Mouse (Mus musculus) brown adipose tissue, adult 24 weeks (tissue): Measurements from ENCODE around the gene Zbtb1. TPM values are rescaled to one million over a fixed set of nuclear protein-coding genes. Genes with fewer than 3 reads are reported as not detected.
"Not testable (repeated sequence)": the region's sequence is repeated elsewhere in the genome, so short reads cannot be mapped to it uniquely, and the experiment has no call there.

ENCODE experiments used
- H3K27ac ChIP-seq: fragments of 200-500 bp; replicated peaks from 2 replicates; pipeline ENCODE4 v1.5.1; 2012; ENCODE audit warnings: low read depth, mild to moderate bottlenecking, low read length
- H3K4me1 ChIP-seq: fragments of 200-500 bp; 2 replicates; pipeline ENCODE4 v1.6.1; 2012; ENCODE audit warnings: low read length, mixed read lengths; ENCODE audit not compliant: control insufficient read depth, insufficient read depth, insufficient read length
- H3K4me3 ChIP-seq: fragments of 200-500 bp; 2 replicates; pipeline ENCODE4 v1.5.1; 2012; ENCODE audit warnings: low read depth, mild to moderate bottlenecking, low read length, moderate library complexity; ENCODE audit not compliant: insufficient read depth
- polyA plus RNA-seq: library from polyadenylated mRNA; stranded (reverse); fragments of >200 nt; gene quantifications from 2 replicates; pipeline ENCODE4 v1.2.4, GENCODE M21; 2012; ENCODE audit not compliant: missing spikeins, insufficient read depth, insufficient read length

The Zbtb1 gene
- polyA plus RNA-seq, 1 experiment: 2.7 TPM

DNA sequence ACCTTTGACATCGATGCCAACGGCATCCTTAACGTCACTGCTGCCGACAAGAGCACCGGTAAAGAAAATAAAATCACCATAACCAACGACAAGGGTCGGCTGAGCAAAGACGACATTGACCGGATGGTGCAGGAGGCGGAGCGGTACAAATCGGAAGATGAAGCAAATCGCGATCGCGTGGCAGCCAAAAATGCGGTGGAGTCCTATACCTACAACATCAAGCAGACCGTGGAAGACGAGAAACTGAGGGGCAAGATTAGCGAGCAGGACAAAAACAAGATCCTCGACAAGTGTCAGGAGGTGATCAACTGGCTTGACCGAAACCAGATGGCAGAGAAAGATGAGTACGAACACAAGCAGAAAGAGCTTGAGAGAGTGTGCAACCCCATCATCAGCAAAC is 35.9 kb downstream of the Zbtb1 start:
- Histone ChIP-seq H3K27ac (no peak overlapping the region), H3K4me1 (peaks cover 13% of the 10 kb centered on the region; the same call in 1 of the 2 replicates), H3K4me3 (peak overlapping the region; percentile 86)

DNA sequence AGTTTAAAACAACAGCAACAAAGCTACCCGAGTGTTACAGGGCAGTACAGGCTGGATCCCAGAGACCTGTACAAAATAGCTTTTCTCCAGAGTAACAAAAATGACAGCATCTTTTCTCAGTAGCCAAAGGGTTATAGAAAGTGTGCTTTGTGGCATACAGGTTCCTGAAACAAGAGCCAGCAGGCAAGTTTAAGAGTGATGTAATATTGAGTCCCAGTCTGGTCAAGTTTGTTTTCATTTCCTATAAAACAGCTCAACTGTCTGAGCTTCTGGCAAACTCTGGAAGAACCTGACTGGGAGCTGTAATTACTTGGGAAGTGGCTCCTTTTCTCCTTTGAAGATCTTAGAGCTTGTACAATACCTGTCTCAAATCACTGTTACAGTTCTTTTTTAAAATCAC is 37.1 kb downstream of the Zbtb1 start:
- Histone ChIP-seq H3K4me3 (no peak overlapping the region), H3K4me1 (peaks cover 13% of the 10 kb centered on the region; the same call in 1 of the 2 replicates), H3K27ac (no peak overlapping the region)

DNA sequence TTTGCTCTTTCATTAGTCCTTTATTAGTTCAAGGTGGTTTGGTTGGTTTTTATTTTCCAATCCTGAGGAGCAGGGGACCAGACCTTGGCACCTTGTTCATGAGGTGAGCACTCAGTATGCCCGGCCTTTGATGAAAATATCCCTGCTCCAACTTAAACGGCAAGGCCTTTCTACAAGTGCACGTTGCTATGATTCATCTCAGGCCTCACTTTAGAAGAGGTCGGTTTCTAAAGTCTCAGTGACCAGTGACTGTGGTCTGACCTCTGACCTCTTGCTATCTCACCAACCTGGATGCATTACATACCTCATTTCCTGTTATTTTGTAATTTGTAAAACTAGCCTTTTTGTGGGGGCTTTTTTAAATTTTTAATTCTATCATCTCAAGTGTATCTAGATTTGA is 39.1 kb downstream of the Zbtb1 start:
- Histone ChIP-seq H3K4me1 (peaks cover 13% of the 10 kb centered on the region; the same call in 1 of the 2 replicates), H3K27ac (no peak overlapping the region), H3K4me3 (no peak overlapping the region)

DNA sequence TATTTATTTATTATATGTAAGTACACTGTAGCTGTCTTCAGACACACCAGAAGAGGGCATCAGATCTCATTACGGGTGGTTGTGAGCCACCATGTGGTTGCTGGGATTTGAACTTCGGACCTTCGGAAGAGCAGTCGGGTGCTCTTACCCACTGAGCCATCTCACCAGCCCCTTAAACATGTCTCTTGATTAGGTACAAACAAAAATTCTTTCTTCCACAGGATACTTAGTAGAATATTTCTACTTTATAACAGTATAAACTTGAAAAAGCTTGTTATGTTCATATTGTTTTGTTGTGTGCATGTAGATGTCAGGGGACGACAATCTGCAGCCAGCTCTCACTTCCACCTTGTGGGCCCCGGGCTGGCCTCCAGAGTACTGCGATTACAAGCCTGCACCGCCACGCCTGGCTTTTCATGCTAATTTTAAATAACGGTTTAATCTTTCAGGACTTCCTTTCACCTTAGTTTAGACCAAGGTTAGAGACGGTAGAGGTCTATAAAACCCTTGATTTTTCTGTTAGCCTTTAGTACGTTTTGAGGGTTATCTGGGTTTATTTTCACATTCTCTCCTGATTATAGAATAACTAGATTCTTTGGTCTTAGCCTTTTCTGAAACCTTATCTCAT is 45.4 kb downstream of the Zbtb1 start:
- peaks cover 3% of the 10 kb centered on the region; the same call in 1 of the 2 replicates for H3K4me1 ChIP-seq
- H3K27ac ChIP-seq: no peak overlapping the region
- H3K4me3 ChIP-seq: no peak overlapping the region

DNA sequence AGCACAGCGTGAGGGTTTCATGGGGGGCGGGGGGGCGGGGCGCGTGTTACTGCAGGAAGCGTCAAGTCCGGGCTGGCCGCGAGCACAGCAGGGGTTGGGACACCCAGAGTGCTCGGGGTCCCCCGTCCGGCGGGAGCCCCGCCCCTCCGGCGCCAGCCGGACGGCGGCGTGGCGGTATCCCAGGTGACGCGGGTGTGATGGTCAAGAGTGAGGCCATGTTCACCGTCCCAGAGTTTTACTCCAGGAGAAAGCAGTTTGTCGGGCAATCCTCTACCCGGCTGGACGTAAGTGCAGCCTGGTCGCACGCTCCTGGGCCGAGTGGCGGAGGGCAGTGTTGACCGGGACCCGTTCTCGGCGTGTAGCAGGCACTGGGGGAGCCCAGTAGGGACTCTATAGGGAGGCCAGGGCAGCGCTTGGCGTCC is 47.4 kb downstream of the Zbtb1 start, which contains the start of gene Ppp1r36:
Gene Ppp1r36, plus strand, starts transcription at position 106 of the 422 bp plus-strand sequence.
- Histone ChIP-seq H3K4me3 (peak within 1 kb of the TSS; percentile 41), H3K27ac (no peak within 1 kb of the TSS), H3K4me1 (peaks cover 3% of the 10 kb centered on the region; the same call in 1 of the 2 replicates)

DNA sequence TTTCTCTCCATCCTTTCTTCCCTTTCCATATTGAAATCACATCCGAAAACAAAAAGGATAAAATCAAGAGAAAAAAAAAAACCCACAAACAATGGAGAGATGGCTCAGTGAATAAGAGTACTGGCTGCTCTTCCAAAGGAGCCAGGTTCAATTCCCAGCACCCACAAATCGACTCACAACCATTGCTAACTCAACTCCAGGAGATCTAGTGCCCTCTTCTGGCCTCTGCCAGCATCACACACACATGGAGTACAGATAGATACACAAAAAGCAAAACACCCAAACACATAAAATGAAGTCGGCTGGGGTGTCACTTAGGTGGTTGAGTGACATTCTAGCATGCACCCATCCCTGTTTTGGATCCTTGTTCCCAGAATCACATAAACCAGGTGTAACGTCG is 48.3 kb downstream of the Zbtb1 start:
- Histone ChIP-seq H3K4me1 (peaks cover 3% of the 10 kb centered on the region; the same call in 1 of the 2 replicates), H3K4me3 (no peak overlapping the region), H3K27ac (no peak overlapping the region)

DNA sequence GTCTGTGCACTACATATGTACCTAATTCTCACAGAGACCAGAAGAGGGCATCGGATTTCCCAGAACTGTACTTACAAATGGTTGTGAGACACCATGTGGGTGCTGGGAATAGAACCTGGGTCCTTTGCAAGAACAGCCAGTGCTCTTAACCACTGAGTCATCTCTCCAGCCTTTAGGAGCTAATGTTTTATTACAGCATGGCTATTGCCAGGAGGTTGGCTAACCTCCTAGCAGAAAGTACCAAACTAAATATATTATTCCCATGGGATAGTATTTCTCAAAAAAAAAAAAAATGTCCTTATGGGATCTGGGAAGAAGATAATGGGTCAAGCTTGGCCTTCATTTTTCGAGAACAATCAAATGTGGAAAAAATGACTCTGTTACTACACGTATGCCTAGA is 55.2 kb downstream of the Zbtb1 start:
- no peak overlapping the region for H3K27ac ChIP-seq
- no peak overlapping the region for H3K4me3 ChIP-seq
- H3K4me1 ChIP-seq: peaks cover 1% of the 10 kb centered on the region; the same call in 1 of the 2 replicates

DNA sequence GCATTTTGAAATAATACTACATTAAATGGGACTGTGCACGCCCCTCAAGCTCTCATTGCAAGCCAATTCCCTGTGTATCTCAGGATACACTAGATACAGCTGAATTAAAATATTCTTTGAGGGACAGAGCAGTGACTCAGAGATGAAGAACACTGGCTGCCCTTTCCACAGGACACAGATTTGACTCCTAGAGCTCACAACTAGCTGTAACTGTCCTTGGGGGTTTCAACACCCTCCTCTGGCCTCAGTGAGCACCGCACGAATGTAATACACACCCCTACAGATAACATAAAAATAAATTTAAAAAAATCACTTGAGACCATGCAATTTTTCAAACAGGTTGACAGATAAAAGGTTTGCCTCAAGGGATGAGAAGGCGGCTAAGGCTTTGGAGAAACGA is 57.5 kb downstream of the Zbtb1 start:
- H3K27ac ChIP-seq: no peak overlapping the region
- peaks cover 3% of the 10 kb centered on the region; the same call in 1 of the 2 replicates for H3K4me1 ChIP-seq
- H3K4me3 ChIP-seq: no peak overlapping the region

DNA sequence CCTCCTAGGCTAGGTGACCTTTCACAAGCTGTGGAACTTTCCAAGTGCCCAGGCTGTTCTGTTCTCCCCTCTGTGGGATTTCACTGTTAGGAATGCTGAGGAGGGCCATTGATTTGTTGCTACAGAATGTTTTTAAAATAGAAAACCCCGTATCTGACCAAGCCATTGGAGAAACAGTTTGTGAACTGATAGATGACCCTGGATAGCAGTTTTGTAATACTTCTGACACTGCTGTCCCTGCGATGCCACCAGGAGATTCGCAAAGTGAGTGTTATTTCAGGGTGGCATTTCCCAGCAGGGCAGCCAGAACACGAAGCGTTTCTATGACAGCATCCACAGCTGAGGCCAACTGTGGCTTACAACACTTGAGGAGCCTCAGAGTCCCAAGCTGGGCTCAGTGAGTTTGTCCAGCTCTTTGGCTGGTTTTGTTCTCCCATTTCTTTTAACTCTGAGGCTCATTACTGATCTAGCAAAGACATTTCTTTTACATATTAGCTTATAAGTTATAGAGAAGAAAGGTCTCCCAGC is 60.9 kb downstream of the Zbtb1 start:
- H3K4me3 ChIP-seq: no peak overlapping the region
- peaks cover 3% of the 10 kb centered on the region for H3K4me1 ChIP-seq
- peak overlapping the region; percentile 72 for H3K27ac ChIP-seq

DNA sequence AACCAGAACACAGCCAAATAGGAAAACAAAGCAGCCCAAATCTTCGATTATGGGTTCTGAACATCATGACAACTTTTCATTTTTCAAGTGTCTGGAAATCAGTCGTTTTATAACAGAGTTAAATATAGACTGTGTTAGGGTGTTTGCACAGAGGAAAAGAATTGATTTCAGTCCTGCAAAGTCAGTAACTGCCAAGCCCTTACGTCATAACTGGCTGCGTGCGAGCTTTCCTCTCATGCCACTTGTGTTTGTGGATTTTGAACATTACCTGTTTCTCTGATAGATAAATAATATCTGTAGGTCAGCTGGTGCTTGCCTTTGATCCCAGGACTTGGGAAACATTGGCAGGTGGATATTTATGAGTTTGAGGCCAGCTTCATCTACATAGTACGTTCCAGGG is 61.4 kb downstream of the Zbtb1 start:
- peaks cover 3% of the 10 kb centered on the region for H3K4me1 ChIP-seq
- no peak overlapping the region for H3K4me3 ChIP-seq
- peak overlapping the region; percentile 72 for H3K27ac ChIP-seq

DNA sequence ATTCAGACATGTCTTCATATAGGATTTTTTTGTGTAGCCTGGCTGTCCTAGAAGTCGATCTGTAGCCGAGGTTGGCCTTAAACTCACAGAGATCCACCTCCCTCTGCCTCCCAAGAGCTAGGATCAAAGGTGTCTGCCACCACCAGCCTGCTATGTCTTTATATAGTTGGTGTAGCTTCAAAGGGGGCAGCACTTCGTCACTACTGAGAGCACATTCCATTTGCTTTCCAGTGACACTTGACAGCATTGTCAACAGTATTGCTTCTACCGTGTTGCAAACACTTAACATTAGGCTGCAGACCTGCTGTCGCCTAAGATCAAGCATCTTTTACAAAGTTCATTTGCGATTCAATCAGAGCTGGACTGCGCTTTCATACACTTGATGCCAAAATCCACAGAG is 64.0 kb downstream of the Zbtb1 start:
- Histone ChIP-seq H3K4me1 (peaks cover 3% of the 10 kb centered on the region), H3K4me3 (no peak overlapping the region), H3K27ac (no peak overlapping the region)

DNA sequence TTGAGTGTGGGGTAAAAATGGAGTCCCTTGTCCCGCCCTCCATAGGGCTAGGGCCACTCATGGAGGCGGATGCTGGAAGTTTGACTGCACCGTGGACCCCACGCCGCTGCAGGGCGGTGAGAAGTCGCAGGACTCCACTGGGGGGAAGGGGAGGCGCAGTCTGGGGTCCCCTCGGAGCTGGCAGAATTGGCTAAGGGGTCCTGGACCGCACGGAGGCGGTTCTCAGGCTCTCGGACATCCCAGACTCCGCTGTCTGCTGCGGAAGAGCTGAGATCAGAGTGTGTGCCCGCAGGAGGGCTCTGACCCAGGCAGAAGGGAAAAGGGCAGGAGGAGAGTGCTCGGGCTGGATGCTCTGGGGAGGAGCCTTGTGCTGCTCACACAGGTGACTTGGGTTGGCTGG is 65.0 kb downstream of the Zbtb1 start:
- Histone ChIP-seq H3K4me3 (no peak overlapping the region), H3K4me1 (peaks cover 3% of the 10 kb centered on the region), H3K27ac (no peak overlapping the region)

DNA sequence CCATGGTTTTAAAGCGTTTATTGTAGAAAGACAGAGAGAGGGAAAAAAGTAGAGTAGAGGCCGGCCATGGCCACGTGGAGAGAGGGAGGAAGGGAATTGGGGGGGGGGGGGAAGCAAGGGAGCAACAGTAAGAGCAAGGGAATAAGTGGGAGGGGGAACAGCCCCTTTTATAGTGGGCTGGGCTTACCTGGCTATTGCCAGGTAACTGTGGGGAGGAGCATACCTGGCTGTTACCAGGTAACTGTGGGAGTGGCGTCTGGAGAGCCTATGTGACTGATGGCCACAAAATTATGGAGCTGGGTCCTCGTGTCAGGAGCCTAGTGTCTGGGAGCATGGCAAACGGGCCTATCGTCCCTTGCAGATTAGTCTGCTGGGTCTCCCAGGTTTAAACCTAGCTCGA is 65.5 kb downstream of the Zbtb1 start:
- Histone ChIP-seq H3K4me3 (no peak overlapping the region), H3K4me1 (no peaks in the 10 kb centered on the region; the same call in 1 of the 2 replicates), H3K27ac (no peak overlapping the region)

DNA sequence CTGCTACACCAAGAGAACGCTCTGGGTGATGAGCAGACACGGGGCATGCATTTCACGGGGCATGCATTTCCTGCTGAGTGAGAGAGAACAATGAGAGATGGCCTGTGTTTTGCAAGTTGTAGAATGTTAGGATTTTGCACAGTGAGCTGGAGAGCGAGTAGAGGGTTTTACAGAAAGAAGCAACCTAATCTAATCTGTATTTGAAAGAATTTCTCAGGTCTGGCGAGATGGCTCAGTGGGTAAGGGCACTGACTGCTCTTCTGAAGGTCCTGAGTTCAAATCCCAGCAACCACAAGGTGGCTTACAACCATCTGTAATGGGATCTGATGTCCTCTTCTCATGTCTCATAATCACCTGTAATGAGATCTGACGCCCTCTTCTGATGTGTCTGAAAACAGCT is 73.4 kb downstream of the Zbtb1 start:
- H3K27ac ChIP-seq, H3K4me3 ChIP-seq, H3K4me1 ChIP-seq: not testable (repeated sequence)

DNA sequence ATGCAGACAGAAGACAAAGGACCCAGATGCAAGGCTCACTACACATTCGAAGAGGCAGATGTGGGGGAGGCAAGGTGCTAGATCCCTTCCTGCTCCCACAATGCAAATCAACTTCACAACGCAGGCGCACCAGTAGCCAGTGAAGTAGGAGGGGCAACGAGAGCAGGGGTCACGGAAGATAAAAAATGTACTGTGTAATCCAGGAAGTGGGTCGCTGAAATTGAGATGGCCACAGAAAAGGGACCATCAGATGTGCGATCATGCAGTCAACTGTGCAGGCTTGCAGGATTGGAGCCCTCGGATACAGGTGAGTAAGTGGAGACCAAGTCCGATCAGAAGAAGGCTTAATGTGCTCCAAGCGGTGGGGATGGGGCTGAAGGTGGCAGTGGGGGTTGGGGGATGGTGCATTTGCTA is 74.3 kb downstream of the Zbtb1 start:
- Histone ChIP-seq H3K4me3 (no peak overlapping the region), H3K27ac (no peak overlapping the region), H3K4me1 (no peaks in the 10 kb centered on the region)

DNA sequence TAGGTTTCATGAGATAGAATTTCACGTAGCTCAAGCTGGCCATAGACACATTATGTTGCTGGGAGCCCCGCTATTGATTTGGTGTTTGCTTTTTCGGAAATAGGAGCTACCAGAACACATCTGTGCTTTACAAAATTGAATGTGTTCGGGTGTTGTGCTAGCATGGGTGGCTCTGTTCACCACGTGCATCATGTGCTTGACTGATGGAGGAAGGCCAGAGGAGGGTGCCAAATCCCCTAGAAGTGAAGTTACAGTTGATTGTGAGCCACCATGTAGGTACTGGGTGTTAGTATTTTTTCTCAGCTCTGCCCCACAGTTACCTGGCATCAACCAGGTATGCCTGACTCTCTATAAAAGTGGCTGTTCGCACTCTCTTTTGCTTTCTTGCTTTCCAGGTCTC is 74.8 kb downstream of the Zbtb1 start:
- no peak overlapping the region for H3K27ac ChIP-seq
- no peaks in the 10 kb centered on the region for H3K4me1 ChIP-seq
- no peak overlapping the region for H3K4me3 ChIP-seq
